Mouse (Mus musculus) brain, embryonic 14.5 days (tissue): ENCODE measurements around the gene Ppp4c.

Source experiments
- CTCF ChIP-seq: fragments of 200-500 bp; IDR thresholded peaks from 2 replicates; pipeline ENCODE4 v1.5.1; 2012; ENCODE audit warnings: inconsistent platforms, mild to moderate bottlenecking, moderate library complexity, borderline replicate concordance; ENCODE audit not compliant: insufficient read depth, insufficient read length; ENCODE audit errors: extremely low read depth
- POLR2A ChIP-seq: fragments of 200-500 bp; IDR thresholded peaks from 2 replicates; pipeline ENCODE4 v1.6.1; 2012; ENCODE audit warnings: mild to moderate bottlenecking, inconsistent platforms, borderline replicate concordance; ENCODE audit not compliant: poor library complexity, insufficient read depth, insufficient read length, severe bottlenecking; ENCODE audit errors: extremely low read depth

GRCm38 (mm10) chr7:126782693-126783092, 9.6 kb downstream of the Ppp4c start:
- TF ChIP-seq CTCF (no peak), POLR2A (no peak)
